Mouse (Mus musculus) midbrain, embryonic 15.5 days (tissue): ENCODE measurements around the gene Jakmip3. TPM values are rescaled to one million over a fixed set of nuclear protein-coding genes. Genes with fewer than 3 reads are reported as not detected.

ENCODE experiments used
- ATAC-seq: fragments of 200-750 bp; cut with Nextera tagmentation; replicated peaks from 2 replicates; pipeline ENCODE4 v1.8.0; 2017; ENCODE audit warnings: moderate TSS enrichment
- H3K27ac ChIP-seq: fragments of 300-500 bp; sonication (generic); 2 replicates; pipeline ENCODE4 v1.5.1; 2015; ENCODE audit warnings: mild to moderate bottlenecking, inconsistent platforms
- H3K27me3 ChIP-seq: fragments of 300-500 bp; sonication (generic); replicated peaks from 2 replicates; pipeline ENCODE4 v1.6.1; 2015; ENCODE audit warnings: inconsistent platforms
- H3K36me3 ChIP-seq: fragments of 300-500 bp; sonication (generic); replicated peaks from 2 replicates; pipeline ENCODE4 v1.6.1; 2015; ENCODE audit warnings: inconsistent platforms
- H3K4me1 ChIP-seq: fragments of 300-500 bp; sonication (generic); 2 replicates; pipeline ENCODE4 v1.6.1; 2015; ENCODE audit warnings: inconsistent platforms
- H3K4me2 ChIP-seq: fragments of 300-500 bp; sonication (generic); 2 replicates; pipeline ENCODE4 v1.6.1; 2015; ENCODE audit warnings: inconsistent platforms, mild to moderate bottlenecking, moderate library complexity
- H3K4me3 ChIP-seq: fragments of 300-500 bp; sonication (generic); 2 replicates; pipeline ENCODE4 v1.5.1; 2015; ENCODE audit warnings: mild to moderate bottlenecking, inconsistent platforms
- H3K9ac ChIP-seq: fragments of 300-500 bp; sonication (generic); 2 replicates; pipeline ENCODE4 v1.6.1; 2015; ENCODE audit warnings: mild to moderate bottlenecking, inconsistent platforms
- H3K9me3 ChIP-seq: fragments of 300-500 bp; sonication (generic); 2 replicates; pipeline ENCODE4 v1.6.1; 2016; ENCODE audit warnings: inconsistent platforms
- WGBS: fragments of 180-500 bp; shearing (Covaris S2); methylation state at CpG from one replicate; pipeline ENCODE4 v1.1.7; 2015; ENCODE audit warnings: mixed read lengths; 5-methylcytosine and 5-hydroxymethylcytosine counted together
- polyA plus RNA-seq: library from polyadenylated mRNA; unstranded; fragments of >200 nt; fragmentation: Nextera tagmentation; extraction: Ambion mirVana; gene quantifications from 2 replicates; pipeline ENCODE4 v1.2.1, GENCODE M21; 2015

Gene Jakmip3
- polyA plus RNA-seq, 1 experiment from 2014 or later: 11.1 TPM

GRCm38 (mm10) chr7:139077283-139077682, 136.8 kb downstream of the Jakmip3 start:
- H3K4me1 ChIP-seq: peaks cover 36% of the 10 kb centered on the region
- H3K36me3 ChIP-seq: no peaks in the 10 kb centered on the region
- H3K27me3 ChIP-seq: no peaks in the 10 kb centered on the region
- H3K27ac ChIP-seq: peak overlapping the region; percentile 53; the same call in 1 of the 2 replicates
- no peak overlapping the region for H3K4me2 ChIP-seq
- 0 out of 2 replicates have a peak, but pooled peaks have one; percentile 16 for ATAC-seq
- H3K9me3 ChIP-seq: no peaks in the 10 kb centered on the region
- H3K9ac ChIP-seq: no peak overlapping the region
- H3K4me3 ChIP-seq: no peak overlapping the region
- WGBS: 6% methylated on average over 7 of the region's 7 CpGs

- 47% methylated on average over 6 of the region's 6 CpGs for WGBS
- Histone ChIP-seq H3K36me3 (no peaks in the 10 kb centered on the region), H3K4me2 (no peak overlapping the region), H3K9ac (no peak overlapping the region), H3K4me3 (no peak overlapping the region), H3K27ac (no peak overlapping the region), H3K27me3 (no peaks in the 10 kb centered on the region), H3K9me3 (no peaks in the 10 kb centered on the region), H3K4me1 (peaks cover 36% of the 10 kb centered on the region)
- no peak for ATAC-seq
Measured at GRCm38 (mm10) chr7:139078181-139078580, 137.7 kb downstream of the Jakmip3 start.

- Histone ChIP-seq H3K27ac (no peak overlapping the region), H3K27me3 (no peaks in the 10 kb centered on the region), H3K4me3 (no peak overlapping the region), H3K4me2 (no peak overlapping the region), H3K36me3 (no peaks in the 10 kb centered on the region), H3K9me3 (no peaks in the 10 kb centered on the region), H3K9ac (no peak overlapping the region), H3K4me1 (peaks cover 34% of the 10 kb centered on the region)
- 79% methylated on average over 7 of the region's 7 CpGs for WGBS
- ATAC-seq: no peak
Measured at GRCm38 (mm10) chr7:139079141-139079540, 138.6 kb downstream of the Jakmip3 start.

GRCm38 (mm10) chr7:139080714-139081113, 140.2 kb downstream of the Jakmip3 start:
- no peak for ATAC-seq
- Histone ChIP-seq H3K4me3 (no peak overlapping the region), H3K27ac (no peak overlapping the region), H3K36me3 (no peaks in the 10 kb centered on the region), H3K4me1 (peaks cover 24% of the 10 kb centered on the region), H3K4me2 (no peak overlapping the region), H3K27me3 (no peaks in the 10 kb centered on the region), H3K9me3 (no peaks in the 10 kb centered on the region), H3K9ac (no peak overlapping the region)
- WGBS: 71% methylated on average over 4 of the region's 4 CpGs

- no peak for ATAC-seq
- no peaks in the 10 kb centered on the region for H3K9me3 ChIP-seq
- H3K27me3 ChIP-seq: no peaks in the 10 kb centered on the region
- H3K36me3 ChIP-seq: no peaks in the 10 kb centered on the region
- H3K4me1 ChIP-seq: peaks cover 22% of the 10 kb centered on the region
- H3K4me3 ChIP-seq: no peak overlapping the region
- H3K9ac ChIP-seq: no peak overlapping the region
- H3K27ac ChIP-seq: no peak overlapping the region
- WGBS: 47% methylated on average over 5 of the region's 5 CpGs
- no peak overlapping the region for H3K4me2 ChIP-seq
Measured at GRCm38 (mm10) chr7:139081158-139081557, 140.6 kb downstream of the Jakmip3 start.

GRCm38 (mm10) chr7:139082281-139082680, 141.8 kb downstream of the Jakmip3 start:
- ATAC-seq: no peak
- no peak overlapping the region for H3K27ac ChIP-seq
- WGBS: 58% methylated on average over 8 of the region's 8 CpGs
- H3K27me3 ChIP-seq: no peaks in the 10 kb centered on the region
- H3K36me3 ChIP-seq: no peaks in the 10 kb centered on the region
- H3K4me3 ChIP-seq: no peak overlapping the region
- H3K4me2 ChIP-seq: no peak overlapping the region
- H3K4me1 ChIP-seq: peaks cover 20% of the 10 kb centered on the region
- no peaks in the 10 kb centered on the region for H3K9me3 ChIP-seq
- no peak overlapping the region for H3K9ac ChIP-seq

- no peak overlapping the region for H3K4me3 ChIP-seq
- H3K4me1 ChIP-seq: peaks cover 28% of the 10 kb centered on the region
- no peak overlapping the region for H3K27ac ChIP-seq
- ATAC-seq: no peak
- no peak overlapping the region for H3K9ac ChIP-seq
- H3K36me3 ChIP-seq: 0 out of 2 replicates have a peak, but pooled peaks cover 3% of the 10 kb centered on the region
- no peaks in the 10 kb centered on the region for H3K27me3 ChIP-seq
- no peaks in the 10 kb centered on the region for H3K9me3 ChIP-seq
- 48% methylated on average over 1 of the region's 1 CpGs for WGBS
- H3K4me2 ChIP-seq: no peak overlapping the region
Measured at GRCm38 (mm10) chr7:139084316-139084715, 143.8 kb downstream of the Jakmip3 start.

- Histone ChIP-seq H3K36me3 (peaks cover 8% of the 10 kb centered on the region; the same call in 1 of the 2 replicates), H3K9ac (peak within 1 kb of the TSS; percentile 83), H3K4me3 (peak within 1 kb of the TSS; percentile 71), H3K27me3 (no peaks in the 10 kb centered on the region), H3K4me2 (peak within 1 kb of the TSS; percentile 79), H3K4me1 (peaks cover 28% of the 10 kb centered on the region), H3K9me3 (no peaks in the 10 kb centered on the region), H3K27ac (peak within 1 kb of the TSS; percentile 85)
- ATAC-seq: peak; percentile 87
- 6% methylated on average over 32 of the region's 32 CpGs for WGBS
Measured at GRCm38 (mm10) chr7:139085629-139086194, 145.2 kb downstream of the Jakmip3 start, which contains the start of gene Dpysl4. Gene Dpysl4 (plus strand): TSS chr7:139086001.

GRCm38 (mm10) chr7:139086195-139087158, 145.9 kb downstream of the Jakmip3 start:
- H3K4me1 ChIP-seq: peaks cover 28% of the 10 kb centered on the region

GRCm38 (mm10) chr7:139087801-139088200, 147.3 kb downstream of the Jakmip3 start:
- Histone ChIP-seq H3K4me2 (peak overlapping the region; percentile 79), H3K27me3 (no peaks in the 10 kb centered on the region), H3K4me3 (peak overlapping the region; percentile 71), H3K4me1 (peaks cover 28% of the 10 kb centered on the region), H3K27ac (peak overlapping the region; percentile 34; the same call in 1 of the 2 replicates), H3K9me3 (no peaks in the 10 kb centered on the region), H3K9ac (no peak overlapping the region), H3K36me3 (peaks cover 14% of the 10 kb centered on the region; the same call in 1 of the 2 replicates)
- ATAC-seq: 0 out of 2 replicates have a peak, but pooled peaks have one; percentile 29
- WGBS: 39% methylated on average over 2 of the region's 2 CpGs

More at GRCm38 (mm10) chr7:139086195-139087158, 145.9 kb downstream of the Jakmip3 start:
- Histone ChIP-seq H3K9ac (peak overlapping the region; percentile 83), H3K27ac (peak overlapping the region; percentile 85), H3K4me2 (peak overlapping the region; percentile 79), H3K9me3 (no peaks in the 10 kb centered on the region), H3K36me3 (peaks cover 14% of the 10 kb centered on the region; the same call in 1 of the 2 replicates), H3K27me3 (no peaks in the 10 kb centered on the region), H3K4me3 (peak overlapping the region; percentile 71)
- under 1% methylated on average over 61 of the region's 61 CpGs for WGBS
- peak; percentile 70 for ATAC-seq

- Histone ChIP-seq H3K9me3 (no peaks in the 10 kb centered on the region), H3K4me1 (peaks cover 28% of the 10 kb centered on the region), H3K9ac (no peak overlapping the region), H3K4me2 (no peak overlapping the region), H3K27me3 (no peaks in the 10 kb centered on the region), H3K36me3 (peaks cover 19% of the 10 kb centered on the region; the same call in 1 of the 2 replicates), H3K27ac (no peak overlapping the region), H3K4me3 (no peak overlapping the region)
- WGBS: 81% methylated on average over 12 of the region's 12 CpGs
- ATAC-seq: no peak
Measured at GRCm38 (mm10) chr7:139089892-139090874, 149.7 kb downstream of the Jakmip3 start.
